Mouse (Mus musculus) right cerebral cortex, postnatal 4 days (tissue): ENCODE data around the gene Setd1a.
"Not testable (repeated sequence)": the region's sequence is repeated elsewhere in the genome, so short reads cannot be mapped to it uniquely, and the experiment has no call there.

Experiments used
- DNase-seq: peaks from one replicate; pipeline ENCODE4 v3.0.0-alpha.2; 2022

Gene Setd1a

DNA sequence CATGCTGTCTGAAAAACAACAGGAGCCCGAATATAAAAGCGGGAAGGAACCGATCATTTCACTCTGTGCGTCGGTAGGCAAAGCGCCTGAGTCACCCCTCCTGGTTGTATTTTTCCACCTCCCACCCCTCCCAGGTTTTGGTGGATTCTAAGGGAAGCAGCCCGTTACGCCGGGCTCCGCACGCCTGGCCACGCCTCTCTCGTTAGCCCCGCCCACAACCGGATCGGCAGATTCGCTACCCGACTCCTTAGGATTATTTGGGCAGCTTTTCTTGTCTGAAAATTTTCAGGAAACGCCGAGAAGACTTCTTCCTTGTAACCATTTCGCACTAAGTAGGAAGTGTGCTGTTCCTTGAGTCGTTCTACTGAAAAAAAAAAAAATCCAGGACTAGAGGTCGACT, at the start of gene Setd1a:
Gene Setd1a, plus strand, starts transcription at position 245 of the 400 bp plus-strand sequence.
- DNase-seq: peak; percentile 91

DNA sequence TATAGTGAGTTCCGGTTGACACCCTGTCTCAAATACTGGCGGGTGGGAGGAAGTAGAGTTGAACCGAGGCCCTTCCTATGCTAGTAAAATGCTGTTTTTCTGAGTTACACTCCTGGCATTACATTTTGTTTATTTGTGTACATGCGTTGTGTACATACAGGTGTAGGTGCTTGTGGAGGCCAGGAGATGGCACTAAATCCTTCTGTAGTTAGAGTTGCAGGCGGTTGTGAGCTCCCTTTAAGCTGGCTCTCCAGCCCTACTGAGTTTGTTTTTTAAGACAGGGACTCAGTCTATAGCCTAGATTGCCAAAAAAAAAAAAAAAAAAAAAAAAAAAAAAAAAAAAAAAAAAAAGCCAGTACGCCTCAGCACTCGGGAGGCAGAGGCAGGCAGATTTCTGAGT, 48.6 kb upstream of the Setd1a start:
- DNase-seq: no peak

GRCm38 (mm10) chr7:127730170-127730569, 46.3 kb upstream of the Setd1a start:
- no peak for DNase-seq

DNA sequence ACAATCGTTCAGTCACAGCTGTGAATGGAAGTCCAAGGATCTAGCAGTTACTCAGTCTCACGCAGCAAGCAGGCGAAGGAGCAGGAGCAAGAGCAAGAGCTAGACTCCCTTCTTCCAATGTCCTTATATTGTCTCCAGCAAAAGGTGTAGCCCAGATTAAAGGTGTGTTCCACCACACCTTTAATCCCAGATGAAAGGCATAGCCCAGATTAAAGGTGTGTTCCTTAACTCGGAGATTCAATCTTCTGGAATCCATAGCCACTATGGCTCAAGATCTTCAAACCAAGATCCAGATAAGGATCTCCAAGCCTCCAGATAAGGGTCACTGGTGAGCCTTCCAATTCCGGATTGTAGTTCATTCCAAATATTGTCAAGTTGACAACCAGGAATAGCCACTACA, 44.4 kb upstream of the Setd1a start, which contains the start of gene Ctf2:
Gene Ctf2, minus strand, starts transcription at position 101 of the 400 bp plus-strand sequence.
- not testable (repeated sequence) for DNase-seq

DNA sequence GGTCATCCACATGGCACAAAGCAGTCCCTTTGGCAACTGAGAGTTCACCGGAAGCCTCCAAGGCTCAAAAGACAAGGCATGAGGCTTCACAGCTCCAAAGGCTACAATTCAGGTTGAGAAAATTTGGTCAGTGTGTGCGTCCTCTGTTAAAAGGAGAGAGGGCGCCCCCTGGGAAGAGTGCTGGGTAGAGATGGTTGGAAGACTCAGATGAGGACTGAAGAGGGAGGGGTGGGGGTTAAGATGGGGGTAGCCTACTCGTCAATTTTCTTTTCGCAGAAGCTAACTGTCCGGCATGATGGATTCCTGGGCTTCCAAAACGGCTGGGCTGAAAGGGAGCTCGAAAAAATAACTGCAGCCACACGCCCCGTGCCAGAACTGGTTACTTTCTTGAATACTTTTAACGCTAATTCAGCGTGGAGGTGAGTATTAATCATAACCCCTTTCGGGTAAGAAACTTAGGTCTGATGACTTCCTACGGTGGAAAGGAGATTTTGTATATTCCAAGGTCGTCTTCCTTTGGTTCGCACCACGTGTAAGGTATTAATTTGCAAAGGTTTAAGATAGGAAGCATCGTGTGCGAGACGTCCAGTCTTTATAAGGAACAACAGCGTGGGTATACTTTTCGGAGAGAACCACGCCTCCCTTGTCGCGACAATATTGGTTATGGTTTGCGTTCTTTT, 32.0 kb upstream of the Setd1a start, which contains the start of gene Fbxl19:
Gene Fbxl19, plus strand, starts transcription at position 178 of the 680 bp plus-strand sequence.
- DNase-seq: peak; percentile 83

- peak; percentile 81 for DNase-seq
Observed at GRCm38 (mm10) chr7:127745251-127745651, 31.2 kb upstream of the Setd1a start.

DNA sequence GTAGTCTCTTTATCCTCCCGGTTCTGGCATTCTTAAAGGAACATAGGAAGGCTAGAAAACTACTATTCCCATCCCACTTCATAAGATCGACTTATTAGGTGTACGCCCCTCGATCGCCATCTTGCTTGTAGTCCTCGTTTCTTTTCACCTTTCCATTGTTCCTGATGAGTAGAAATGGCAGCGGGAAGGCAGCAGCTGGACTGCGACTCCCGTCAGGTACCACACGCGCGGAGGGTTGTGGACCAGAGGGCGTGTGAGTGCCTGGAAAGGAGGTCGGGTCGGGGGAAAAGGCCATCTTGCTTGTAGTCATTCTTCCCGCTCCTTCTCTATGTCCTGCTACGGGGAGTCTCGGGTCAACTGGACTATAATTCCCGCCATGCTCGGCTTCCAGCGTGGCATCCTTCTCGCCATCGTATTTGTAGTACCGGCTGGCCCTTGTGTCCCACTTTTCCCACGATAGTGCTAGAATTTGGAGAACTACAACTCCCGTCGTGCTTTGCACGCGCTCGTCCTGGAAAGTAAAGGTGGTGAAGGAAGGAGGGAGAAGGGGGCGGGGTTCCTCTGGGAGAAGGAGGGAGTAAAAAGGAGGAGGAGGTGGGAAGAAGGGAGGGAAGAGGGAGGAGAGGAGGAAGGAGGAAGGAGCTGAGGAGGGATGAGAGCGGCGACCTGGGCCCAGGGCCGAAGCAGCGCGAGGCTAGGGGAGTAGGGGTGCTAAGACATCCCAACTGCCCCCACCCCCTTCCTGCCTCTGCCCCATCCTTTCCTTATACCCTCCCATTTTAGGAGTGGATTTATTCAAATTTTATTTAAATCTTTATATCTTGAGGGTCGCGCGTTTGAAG, 30.6 kb upstream of the Setd1a start:
- peak; percentile 87 for DNase-seq

GRCm38 (mm10) chr7:127746494-127747491, 29.7 kb upstream of the Setd1a start:
- DNase-seq: peak; percentile 55

- DNase-seq: no peak
Observed at GRCm38 (mm10) chr7:127747559-127748234, 28.8 kb upstream of the Setd1a start.

- DNase-seq: no peak
Observed at GRCm38 (mm10) chr7:127748235-127748560, 28.3 kb upstream of the Setd1a start.

DNA sequence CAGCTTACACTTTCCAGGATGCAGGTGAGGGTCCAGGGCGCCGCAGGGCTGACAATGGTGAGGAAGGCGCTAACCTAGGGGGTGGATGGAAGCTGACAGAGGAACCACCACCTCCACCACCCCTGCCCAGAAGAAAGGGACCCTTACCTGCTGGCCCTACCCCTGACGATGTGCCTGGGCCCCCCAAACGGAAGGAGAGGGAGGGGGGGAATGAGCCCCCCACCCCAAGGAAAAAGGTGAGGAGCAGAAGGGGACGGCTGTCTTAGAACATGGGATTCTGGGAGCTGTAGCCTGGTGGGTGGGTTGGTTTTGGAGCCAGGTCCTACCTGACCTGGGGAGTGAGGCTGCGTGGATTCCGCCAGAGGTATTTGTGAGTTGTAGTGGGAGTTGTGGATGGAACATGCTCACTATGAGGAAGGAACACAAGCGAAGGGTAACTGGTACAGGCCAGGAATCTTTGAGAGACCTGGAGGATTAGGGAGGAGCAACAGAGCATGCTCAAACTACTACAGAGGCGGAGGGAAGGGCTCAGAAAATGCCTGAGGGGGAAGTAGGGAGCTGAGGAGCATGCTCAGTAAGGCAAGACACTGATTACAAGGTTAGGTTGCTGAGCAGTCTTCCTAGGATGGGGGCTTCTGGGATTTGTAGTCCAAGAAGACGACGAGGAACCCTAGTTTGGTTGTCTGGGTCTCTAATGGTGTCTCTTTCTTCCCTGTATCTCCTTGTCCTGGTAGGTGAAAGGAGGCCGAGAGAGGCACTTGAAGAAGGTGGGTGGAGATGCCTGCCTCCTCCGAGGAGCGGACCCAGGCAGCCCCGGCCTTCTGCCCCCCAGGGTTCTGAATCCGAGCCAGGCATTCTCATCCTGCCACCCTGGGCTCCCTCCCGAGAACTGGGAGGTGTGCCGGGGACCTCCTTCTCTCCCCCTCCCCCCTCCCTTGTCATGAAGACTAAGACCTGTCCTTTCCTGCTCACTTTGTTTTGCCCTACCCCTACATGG, 26.0 kb upstream of the Setd1a start:
- DNase-seq: no peak

GRCm38 (mm10) chr7:127751619-127752018, 24.9 kb upstream of the Setd1a start:
- DNase-seq: no peak

GRCm38 (mm10) chr7:127752069-127752468, 24.4 kb upstream of the Setd1a start:
- no peak for DNase-seq

DNA sequence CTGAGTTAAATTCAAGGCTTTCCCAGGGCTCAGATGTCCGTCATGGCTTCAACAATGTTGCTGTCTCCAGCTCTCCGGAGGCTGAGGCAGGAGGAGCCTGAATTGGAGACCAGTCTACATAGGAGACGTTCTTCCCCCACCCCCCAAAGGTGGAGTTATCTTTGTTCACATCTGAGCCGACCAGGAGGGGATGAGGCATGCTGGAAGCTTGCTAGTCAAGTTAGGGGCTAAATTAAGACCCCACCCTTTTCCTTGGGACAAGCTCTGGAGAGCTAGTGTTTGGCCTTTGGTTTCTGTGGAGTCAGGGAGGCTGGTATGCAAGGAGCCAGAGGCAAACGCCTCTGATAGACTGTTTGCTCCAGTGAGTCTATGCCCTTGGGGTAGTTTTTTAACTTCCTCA, 23.3 kb upstream of the Setd1a start:
- DNase-seq: no peak

- no peak for DNase-seq
Observed at GRCm38 (mm10) chr7:127753741-127754140, 22.7 kb upstream of the Setd1a start.

DNA sequence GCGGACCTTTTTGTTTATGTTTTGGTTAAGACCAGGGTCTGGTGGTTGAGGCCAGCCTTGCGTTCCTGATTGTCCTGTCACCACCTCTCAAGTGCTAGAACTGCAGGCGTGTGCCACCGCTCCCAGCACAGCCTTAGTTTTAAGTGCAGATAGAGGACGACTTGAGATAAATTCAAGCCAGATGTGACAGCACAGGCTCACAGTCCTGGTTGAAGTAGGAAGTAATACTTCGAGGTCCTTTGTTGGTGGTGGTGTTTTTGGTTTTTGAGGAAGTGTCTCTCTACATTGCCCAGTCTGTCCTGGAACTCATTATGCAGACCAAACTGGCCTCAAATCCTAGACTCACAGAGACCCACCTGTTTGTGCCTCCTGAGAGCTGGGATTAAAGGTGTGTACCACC, 16.8 kb upstream of the Setd1a start:
- DNase-seq: no peak

- no peak for DNase-seq
Observed at GRCm38 (mm10) chr7:127760478-127760877, 16.0 kb upstream of the Setd1a start.

DNA sequence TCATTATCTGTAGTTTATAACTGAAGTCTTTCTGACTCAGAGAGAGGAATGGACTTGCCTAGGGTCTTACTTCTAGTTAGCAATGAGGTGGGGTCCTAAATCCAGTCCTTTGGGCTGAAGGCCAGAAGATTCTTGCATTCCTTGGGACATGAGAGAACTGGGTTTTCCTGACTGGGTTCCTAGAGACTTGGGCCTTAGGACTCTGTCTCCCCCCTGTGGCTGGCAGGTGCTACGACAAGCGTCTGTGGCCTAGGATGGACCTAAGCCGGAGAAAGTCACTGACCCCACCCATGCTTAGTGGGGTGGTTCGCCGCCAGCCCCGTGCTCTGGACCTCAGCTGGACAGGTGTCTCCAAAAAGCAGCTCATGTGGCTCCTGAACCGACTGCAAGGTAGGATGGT, 15.4 kb upstream of the Setd1a start:
- peak; percentile 50 for DNase-seq

DNA sequence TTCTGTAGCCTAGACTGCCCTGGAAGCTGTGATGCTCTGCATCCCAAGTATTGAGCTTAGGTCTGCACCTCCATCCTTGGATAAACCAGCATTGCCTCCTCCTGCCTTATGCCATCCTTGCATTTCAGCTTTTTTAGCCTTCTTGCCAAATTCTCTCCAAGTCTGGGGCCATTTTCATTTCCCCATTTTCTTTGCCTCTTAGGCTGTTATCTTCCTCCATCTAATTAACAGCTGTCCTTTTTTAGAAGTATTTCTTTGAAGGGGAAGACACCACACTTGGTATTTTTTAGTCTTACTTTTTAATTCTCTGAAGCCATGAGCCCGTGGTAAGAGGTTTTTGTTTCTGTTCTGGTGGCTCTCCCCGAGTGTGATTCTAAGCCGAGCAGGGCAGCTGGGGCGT, 12.8 kb upstream of the Setd1a start:
- DNase-seq: no peak

GRCm38 (mm10) chr7:127765756-127766155, 10.7 kb upstream of the Setd1a start:
- DNase-seq: no peak
